Mouse (Mus musculus) cerebellum, adult 2 months (tissue): ENCODE measurements around the gene Ube2l6.

Source experiments
- CTCF ChIP-seq: fragments of 200-500 bp; IDR thresholded peaks from 2 replicates; pipeline ENCODE4 v1.5.1; 2011; ENCODE audit warnings: low read depth, mild to moderate bottlenecking, control low read depth, low read length, moderate library complexity, borderline replicate concordance; ENCODE audit not compliant: insufficient read depth
- POLR2A ChIP-seq: fragments of 200-500 bp; IDR thresholded peaks from 2 replicates; pipeline ENCODE4 v1.6.1; 2011; ENCODE audit warnings: low read length, control low read depth, borderline replicate concordance; ENCODE audit not compliant: insufficient read depth

- TF ChIP-seq CTCF (no peak), POLR2A (no peak)
Observed at GRCm38 (mm10) chr2:84843654-84844053, 45.0 kb downstream of the Ube2l6 start.
